Mouse (Mus musculus): ENCODE results near the gene S100a2.

Gene S100a2

DNA sequence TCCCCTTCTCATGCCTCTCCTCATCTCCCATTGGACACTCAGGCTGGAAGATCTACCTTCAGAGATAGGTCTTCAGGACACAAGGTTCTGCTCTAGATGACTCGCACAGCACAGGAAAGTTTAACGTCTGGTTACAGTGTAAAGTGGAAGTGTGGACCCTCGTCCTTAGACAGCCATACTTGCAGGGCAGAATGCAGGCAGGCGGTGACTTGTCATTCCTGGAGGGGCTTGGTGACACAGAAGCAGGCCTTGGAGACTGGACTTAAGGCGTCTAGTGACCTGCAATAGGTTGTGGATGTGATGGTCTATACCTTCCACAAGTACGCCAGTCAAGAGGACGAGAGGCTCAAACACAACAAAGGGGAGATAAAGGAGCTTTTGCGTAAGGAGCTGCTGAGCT, at the start of gene S100a2:
TSS of gene S100a2 (plus strand) at position 301 of the 400 bp plus-strand sequence.
- DNase-seq (ENCODE audit: low spot score), result no peak

DNA sequence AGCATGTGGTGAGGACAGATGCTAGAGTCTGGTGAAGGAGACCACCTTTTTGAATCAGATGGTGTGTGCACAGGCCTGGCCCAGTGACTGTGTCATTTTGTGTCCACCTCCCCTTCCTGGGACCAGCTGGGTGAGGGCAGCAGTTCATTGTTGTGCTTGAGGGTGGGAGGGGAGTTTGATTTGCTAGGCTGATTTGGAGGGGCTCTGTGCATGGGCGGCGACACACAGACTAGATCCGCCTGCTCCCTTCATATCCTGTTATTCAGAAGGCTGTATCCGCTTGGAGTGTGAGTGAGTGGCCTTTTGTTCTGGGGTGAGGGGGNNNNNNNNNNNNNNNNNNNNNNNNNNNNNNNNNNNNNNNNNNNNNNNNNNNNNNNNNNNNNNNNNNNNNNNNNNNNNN, 49.1 kb upstream of the S100a2 start:
- no peak for DNase-seq (ENCODE audit: low spot score)

DNA sequence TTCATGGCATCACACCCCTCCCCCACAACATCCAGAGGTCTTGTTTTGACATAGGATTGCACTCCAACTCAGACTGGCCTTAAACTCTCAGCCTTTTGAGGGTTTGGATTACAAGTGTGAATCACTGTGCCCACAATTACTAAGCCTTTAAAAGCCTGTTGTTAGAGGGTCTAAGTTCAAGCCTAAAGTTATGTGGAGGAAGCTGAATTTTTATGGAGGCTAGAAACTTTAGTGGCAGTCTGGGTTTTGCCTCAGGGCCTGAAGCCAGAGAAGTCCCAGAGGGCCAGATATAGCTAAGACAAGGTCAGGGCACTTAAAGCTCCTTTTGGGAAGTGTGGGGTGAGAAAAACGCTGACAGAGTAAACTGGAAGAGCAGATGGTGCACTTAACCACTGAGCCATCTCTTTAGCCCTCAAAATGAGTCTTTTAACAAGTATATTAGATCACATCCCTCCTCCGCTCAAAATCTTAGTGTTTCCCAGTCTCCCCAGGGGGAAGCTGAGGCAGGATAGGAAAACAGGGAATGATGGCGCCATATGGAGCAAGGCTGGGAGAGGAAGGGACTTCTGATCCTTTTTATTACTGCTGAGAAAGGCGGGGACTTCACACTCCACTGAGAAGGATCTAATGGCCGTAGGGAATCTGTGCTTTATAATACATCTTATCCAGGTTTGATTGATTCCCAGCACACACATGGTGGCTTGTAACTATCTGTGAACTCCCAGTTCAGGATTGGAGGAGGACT, 40.2 kb upstream of the S100a2 start:
- DNase-seq (ENCODE audit: low spot score), result no peak

DNA sequence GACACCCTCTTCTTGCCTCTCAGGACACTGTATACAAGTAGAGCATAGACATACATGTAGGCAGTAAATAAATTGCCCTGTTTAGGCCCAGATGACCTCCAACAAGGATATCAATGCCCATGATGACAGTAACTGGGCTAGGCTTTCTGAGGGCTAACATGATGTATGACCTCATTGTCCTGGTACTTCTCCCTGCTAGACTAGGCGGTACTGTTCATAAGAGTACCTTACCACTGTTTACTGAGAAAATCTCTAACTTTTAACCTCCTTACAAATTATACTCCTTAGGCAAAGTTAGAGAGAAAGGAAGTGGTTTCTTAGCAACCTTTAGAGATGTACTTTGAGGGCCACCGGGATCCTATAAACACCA, 39.6 kb upstream of the S100a2 start:
- no peak for DNase-seq (ENCODE audit: low spot score)

DNA sequence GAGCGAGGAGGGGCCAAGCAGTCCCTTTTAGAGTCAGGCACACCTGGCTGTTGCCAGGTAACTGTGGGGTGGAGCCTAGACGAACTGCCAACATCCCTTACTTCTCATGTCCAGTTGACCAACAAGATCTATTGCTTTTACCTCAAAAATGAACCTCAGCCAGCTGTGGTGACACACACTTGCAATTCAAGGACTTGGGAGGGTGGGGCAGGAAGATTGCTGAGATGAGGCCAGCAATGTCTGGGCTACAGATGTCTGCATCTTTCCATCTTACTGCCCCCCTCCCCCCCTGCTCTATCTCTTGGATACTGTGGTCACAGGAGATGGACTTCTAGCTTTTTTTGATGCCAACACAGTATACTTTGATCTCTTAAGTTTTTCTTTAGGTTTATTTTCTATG, 37.8 kb upstream of the S100a2 start:
- DNase-seq (ENCODE audit: low spot score), result no peak

DNA sequence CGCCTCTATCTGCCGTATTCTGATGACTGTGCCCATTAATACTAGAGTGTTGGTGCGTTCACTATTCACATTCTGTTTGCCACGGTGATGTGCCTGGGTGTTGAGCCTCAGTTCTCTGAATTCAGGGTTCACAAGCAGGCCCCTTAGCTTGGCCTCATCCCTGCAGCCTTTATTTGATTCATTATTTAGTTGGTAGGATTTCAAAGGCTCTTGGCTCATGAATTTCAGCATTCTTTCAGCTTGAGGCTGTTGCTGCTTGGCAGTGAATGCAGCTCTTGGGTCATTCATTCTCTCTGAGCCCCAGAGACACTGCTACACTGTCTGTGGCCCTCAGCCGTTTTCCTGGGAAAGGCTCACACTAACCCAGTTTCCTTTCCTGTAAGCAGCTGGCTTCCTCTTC, 34.1 kb upstream of the S100a2 start:
- no peak for DNase-seq (ENCODE audit: low spot score)

DNA sequence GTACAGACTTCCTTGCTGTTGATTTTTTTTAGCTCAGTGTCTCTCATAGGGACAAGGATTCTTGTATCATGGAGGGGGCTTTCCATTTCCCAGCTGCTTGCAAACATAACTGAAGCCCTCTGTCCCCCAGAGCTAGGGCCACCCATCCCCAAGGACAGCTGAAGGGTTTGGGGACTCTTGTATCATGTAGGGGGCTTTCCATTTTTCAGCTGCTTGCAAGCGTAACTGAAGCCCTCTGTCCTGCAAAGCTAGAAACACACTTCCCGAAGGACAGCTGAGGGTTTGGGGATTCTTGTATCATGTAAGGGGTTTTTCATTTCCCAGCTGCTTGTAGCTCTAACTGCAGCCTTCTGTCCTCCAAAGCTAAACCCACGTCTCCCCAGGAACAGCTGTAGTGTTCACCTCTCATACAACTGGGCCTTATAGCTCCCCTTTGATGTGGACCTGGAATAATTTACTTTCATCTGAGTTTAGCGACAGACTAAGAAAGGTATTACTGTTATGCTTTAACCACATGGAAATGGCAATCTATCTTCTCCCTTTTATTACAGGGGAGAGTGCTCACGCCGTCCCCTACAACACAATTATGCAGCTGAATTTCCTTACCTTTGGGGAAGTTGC, 29.9 kb upstream of the S100a2 start, which contains the start of gene S100a3:
TSS of gene S100a3 (plus strand) at position 571 of the 621 bp plus-strand sequence.
- no peak for DNase-seq (ENCODE audit: low spot score)

DNA sequence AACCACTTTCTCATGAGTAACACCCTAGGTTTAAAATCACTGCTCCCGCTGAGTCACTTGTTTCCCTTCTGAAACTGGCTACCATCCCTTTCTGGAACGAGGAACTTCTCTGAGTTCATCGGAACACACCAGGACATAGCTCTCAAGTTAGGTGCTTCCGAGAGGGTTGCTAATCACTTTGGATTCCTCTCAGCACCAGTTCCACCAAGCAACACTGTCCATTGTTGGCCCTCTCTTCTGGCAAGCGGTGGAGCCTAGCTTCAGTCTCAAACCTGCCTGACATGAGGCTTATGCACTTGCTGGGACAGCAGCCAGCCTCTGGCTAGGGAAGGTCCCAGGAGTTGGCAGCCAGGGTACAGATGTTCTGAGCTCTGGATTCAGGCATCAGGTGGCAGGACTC, 15.4 kb upstream of the S100a2 start:
- DNase-seq (ENCODE audit: low spot score), result no peak

DNA sequence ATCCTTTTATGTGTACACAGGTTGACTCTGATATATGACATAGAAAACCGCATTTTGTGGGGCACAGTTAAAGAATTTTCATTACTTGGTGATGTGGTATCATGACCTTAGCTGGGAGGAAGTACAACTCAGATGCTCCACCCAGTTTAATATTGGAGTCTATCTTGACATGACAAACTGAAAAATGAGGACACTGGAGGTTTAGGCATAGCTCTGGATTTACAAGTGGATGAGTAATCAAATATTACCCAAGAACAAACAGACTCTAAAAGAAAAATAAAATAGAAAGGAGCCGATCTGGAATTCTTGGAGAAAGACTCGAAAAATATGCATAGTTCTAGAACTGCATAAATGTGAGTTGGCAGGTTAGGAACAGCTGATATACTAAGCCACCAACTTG, 14.7 kb upstream of the S100a2 start:
- DNase-seq (ENCODE audit: low spot score), result no peak

DNA sequence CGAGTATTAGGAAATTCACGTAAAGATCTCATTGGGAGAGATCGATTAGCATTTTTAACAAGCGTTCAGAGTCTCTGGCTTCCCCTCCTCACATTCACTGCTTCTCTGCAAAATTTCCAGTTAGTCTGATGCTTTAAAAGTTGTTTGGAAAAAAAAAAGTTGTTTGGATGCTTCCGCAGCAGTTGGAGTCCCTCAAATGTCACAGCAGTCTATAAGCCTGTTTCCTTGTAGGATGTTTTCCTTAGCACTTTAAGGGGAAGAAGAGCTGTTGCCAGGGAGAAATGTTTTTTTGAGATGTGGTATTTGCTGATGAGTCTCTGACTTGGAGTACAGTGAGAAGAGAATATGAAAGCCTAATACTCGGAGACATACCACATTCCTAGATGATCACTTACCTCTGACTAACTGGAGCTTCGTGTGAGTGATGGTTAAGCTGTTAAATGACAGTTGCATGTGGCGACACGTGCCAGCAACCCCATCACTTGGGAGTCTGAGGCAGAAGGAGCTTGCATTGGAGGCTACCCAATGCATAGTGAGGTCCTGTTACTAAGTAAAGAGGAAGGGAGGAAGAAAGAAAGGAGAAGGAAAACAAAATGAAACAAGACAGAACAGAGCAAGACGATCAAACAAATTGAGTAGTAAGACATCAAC, 13.6 kb upstream of the S100a2 start:
- no peak for DNase-seq (ENCODE audit: low spot score)

DNA sequence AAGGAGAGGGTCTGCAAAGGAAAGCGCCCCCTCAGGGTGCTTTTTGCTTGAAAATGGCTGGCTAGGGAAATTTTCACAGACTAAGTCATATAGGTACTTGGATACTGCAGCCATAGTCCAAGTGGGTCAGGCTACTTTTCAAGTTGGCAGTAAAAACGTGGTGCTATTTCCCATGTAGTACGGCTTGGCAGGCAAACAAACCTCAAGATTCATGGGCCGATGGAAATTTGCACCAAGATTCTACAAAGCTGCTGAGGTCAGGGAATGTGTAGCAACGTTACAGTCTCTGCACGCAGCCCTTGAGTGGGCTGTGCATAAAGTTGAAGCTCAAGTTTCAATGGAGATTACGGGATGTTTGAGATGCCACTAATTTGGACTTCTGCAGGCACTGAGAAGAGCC, 10.6 kb upstream of the S100a2 start:
- peak; percentile 11 for DNase-seq (ENCODE audit: low spot score)

DNA sequence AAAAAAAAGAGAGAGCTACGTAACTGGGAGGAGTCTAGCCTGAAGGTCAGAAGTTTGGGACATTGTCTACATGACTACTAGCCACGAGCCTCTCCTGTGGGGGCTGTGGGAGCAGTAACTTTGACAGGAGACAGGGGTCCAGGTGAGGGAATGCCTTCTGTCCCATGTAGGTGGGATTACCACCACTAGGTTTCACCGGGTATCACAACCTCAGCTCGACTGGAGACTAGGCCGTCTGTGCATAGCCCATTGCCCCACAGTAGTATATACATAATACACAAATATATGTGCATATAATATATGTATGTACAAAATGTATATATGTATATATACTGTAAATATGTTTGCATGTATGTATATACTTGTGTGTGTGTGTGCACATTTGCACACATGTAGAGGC, 8.9 kb upstream of the S100a2 start:
- no peak for DNase-seq (ENCODE audit: low spot score)

DNA sequence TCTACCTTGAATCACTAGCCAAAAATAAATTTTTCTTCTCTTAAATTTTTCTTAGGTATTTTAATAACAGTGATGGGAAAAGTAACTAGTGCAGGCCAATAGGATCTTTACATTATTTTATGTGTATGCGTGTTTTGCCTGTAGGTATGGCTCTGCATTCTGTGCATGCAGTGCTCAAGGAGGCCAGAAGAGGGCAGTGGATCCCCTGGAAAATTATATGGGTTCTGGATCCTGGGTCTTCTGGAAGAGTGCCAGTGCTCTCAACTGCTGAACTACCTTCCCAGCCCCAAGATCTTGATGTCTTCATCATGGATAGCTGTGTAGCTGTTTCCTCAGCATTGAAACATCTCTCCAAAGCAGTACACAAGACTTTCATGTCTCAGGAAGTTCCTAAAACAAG, 7.9 kb upstream of the S100a2 start:
- no peak for DNase-seq (ENCODE audit: low spot score)

DNA sequence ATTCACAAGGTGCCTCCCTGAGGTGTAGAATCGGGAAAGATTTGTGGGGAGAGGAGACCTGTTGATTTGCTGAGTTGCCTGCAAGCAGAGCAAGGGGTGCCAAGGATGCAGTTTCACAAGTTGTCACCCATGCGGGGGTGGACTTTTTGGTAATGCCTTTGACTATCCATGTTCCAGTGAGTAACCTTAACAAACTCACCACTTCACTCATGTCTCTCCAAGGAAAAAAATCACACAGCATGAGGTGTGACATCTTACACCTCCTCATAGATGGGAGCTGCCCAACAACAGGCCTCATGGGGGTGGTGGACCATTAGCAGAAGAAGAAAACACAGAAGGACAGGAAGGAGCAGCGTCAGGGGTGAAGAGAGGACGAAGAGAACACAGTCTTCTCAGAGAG, 7.5 kb upstream of the S100a2 start:
- DNase-seq (ENCODE audit: low spot score), result no peak

DNA sequence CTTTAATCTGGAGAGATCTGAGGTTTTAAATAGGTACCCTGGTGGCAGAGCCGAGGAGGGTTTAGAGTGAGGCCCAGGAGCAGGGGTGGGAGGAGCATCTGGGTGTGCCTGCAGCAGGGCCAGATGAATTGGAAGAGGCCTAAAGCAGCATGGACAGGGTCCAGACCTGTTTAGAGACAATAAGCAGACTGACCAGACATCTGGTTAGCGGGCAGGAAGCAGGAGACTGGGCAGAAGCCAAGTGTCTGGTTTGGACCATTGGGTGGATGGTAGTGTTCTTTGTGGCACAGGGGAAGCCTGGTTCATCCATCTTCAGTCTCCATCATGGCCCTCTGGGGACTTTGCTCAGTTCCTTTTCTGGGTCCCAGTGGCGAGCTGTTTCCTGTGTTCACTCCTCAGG, 6.2 kb upstream of the S100a2 start:
- peak; percentile 36 for DNase-seq (ENCODE audit: low spot score)

DNA sequence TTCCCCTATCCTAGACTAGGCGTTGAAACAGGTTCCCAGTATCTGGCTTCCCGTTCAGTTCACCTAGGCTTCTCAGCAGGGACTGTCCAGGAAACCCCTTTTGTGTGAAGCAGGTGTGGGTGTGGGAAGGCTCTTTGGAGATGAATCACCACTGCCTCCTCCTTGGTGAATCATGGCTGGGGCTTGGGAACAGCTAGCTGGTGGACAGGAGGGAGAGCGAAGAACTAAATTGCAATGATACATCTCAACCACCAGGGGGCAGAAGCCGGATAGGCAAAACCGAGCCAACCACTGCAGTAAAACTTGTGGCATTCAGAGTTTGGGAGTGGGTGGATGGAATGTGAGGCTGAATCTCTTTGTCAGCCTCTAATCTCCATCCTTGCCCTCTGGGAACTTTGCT, 4.5 kb upstream of the S100a2 start:
- DNase-seq (ENCODE audit: low spot score), result peak; percentile 66

DNA sequence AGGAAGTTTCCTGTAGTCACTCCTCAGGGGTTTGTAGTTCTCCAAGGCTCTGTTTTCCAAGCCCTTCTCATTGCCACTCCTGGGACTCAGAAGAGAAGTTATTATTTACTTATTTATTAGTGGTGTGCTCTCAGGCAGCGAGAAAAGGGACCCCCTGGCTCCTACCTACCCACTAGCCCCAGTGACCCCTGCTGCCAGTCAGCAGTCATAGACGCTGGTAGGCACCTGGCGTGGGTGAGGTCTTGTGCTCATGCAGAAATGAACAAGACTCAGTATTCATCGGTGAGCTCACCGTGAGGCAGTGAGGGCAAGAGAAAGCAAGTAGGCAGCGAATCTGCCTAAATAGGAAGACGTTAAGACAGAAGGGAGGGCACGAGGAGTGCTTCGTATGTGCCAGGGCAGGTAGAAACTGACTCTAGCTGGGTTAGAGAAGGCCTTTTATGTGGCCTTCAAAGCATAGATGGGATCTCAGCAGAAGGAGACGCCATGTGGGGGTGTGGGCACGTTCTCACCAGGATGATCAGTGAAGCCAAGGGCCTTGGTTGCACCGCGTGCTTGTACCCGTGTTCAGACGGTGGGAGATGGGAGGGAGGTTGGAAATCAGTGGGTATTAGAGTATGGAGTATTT, 3.9 kb upstream of the S100a2 start:
- no peak for DNase-seq (ENCODE audit: low spot score)

DNA sequence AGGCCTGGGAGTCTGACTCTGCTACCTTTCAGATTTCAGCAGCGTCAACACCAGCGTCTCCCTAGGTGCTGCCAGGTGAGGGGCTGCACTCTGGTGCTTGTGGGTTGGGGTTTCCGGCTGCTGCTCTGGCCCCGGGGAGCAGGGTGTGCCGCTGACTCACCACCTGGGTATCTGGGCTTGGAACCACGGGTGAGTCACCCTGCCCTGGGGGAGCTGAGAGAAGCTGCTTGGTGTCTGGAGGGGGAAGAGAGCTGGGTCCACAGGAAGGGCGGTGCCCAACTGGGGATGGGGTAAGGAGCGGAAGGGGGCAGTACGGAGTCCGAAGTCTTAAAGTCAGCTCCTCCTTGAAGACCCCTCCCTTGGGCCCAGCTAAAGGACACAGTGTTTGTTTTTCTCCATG, 3.1 kb upstream of the S100a2 start:
- DNase-seq (ENCODE audit: low spot score), result peak; percentile 22

DNA sequence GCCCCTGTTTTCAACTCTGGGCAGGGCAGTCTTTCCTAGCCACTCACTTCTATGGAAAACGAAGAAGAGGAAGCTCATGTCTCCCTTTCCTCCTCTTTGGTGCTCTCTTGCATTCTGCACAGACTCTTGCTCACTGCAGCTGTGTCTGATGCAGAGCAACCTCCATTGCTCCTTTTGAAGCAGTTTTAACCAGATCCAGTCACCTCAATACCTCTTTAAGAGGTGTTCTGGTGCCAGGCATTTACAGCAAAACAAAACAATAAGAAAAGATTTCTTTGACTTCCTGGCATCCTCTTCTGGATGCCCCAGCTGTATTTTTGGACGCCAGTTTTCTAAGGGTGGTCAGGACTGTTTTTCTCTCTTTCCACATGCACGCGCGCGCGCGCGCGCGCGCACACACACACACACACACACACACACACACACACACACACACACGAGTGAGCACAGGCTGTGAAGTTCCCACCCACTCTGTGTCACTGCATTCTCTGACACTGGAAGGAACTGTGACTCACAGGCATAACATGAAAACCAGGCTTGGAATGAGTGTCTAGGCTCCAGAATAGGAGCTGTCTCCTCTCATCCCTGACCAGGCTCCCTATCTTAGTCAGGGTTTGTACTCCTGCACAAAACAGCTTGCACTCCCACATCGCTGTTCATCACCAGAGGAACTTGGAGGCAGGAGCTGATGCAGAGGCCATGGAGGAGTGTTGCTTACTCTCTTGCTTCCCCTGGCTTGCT, 2.5 kb upstream of the S100a2 start:
- no peak for DNase-seq (ENCODE audit: low spot score)

DNA sequence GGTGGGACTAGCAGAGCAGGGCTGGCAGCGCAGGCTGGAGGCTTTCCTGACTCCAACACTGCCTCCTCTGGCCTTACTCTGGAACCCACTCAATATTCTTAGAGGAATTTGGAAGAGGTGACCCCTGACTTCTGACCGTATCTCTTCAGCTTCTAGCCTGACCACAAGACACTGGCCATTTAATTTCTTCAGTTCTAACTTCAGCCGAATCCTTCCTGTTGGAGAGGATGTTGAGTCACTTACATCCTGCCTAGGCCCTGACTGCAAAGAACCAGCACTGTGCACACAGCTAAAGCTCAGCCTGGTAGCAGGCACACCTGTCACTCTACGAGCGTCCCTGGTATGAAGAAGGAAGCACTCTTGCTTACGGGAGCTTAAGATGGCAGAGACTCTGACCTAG, 657 bp upstream of the S100a2 start:
- no peak for DNase-seq (ENCODE audit: low spot score)

DNA sequence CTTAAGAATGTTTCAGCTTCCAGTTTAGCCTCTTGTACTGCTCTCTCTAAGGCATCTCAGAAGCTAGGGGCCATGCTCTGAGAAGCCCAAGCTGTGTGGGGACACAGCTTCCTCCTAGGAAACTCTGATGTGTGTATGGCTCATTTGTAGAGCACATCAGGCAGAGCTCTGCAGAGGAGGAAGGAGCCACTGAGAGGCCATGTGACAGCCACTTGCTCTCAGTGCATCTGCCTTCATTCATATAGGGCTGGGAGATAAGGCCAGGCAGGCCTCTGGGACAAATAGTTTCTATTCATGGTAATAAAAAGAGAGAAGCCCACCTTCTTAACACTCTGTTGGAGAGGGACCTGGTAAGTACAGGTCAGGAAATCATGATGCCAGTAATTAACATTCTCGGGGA, 4.4 kb downstream of the S100a2 start:
- no peak for DNase-seq (ENCODE audit: low spot score)

DNA sequence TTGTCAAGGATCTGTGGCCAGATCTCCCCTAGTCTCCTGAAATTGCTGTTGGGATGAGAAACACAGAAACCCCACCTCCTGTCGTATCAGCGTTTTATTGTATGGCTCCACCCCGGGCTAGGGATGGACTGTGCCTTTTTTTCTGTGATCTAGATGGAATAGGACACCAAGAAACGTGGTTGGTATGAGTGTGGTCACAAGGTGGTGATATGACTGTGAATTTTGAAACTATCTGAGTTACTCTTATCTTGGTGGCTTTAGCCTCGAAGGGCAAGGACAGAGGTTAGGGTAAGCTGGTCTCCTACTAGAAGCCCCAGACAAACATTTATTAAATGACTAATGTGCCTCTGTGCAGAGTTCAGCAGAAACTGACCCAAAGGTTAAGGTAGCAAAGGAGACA, 5.5 kb downstream of the S100a2 start:
- no peak for DNase-seq (ENCODE audit: low spot score)
